Mouse (Mus musculus): ENCODE data around the gene Zc2hc1b.
A peak's percentile ranks its signal among the peaks of the same experiment; 100 is the strongest.
"Not testable (repeated sequence)": the region's sequence is repeated elsewhere in the genome, so short reads cannot be mapped to it uniquely, and the experiment has no call there.

Zc2hc1b gene

DNA sequence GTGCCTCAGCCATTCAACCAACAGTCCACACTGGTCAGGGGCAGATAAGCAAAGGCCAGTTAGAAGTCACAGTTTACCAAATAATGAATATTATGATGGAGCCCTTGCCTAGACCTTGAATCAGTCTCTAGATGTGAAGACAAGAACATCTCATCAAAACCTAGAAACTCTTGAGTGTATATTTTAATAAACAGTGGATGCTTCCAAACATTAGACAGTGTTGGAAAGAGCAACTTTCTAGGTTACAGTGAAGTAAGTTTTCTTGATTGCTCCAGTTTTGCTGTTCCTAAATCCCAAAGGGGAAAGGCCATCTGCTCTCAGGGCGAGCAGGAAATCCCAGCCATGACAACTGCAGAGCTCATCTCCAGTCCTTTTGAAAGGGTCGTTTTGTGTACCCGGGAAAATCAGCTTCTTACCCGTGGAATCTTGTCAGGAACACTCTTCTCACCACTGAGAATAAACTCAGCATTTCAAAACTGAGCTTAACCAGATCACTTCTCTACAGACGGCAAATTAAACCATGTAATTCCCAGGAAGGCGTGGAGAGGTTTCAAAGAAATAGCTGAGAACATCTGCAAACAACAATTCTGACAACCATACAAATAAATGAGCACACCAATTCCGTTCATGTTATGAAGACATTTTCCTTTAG, at the start of gene Zc2hc1b:
Gene Zc2hc1b, minus strand, starts transcription at position 51 of the 652 bp plus-strand sequence.
- no peak for DNase-seq (ENCODE audit: extremely low read depth, insufficient read length, low spot score)

DNA sequence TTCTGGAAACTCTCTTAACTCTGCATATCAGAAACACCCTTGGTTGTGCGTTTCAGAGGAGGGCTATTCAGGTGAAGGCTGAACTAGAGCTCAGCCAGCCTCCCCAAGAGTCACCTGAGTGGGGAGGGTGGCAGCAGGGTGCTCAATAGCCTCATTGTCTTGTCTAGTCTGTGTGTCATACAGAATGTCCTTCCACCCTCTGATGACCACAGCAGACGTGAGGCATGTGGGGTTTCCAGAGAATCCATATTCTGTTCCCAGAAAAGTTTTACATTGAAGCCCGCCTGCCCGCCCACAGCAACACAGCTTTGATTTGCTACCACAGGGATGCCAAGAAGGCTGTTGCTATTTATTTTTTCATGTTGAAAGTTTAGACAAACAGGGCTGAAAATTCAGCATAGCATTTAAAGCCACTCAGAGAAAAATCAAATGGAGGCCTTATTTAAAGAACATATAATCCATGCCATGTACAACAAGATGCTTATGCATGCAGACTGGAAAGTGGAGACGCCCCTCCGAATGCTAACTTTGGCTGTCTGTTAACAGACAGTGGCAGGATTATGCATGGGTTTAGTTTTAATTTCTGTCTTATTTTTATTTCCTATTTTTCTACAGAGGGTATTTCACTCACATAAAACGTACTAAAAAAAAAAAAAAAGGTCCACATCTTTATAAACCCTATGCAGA, 47.7 kb upstream of the Zc2hc1b start:
- DNase-seq (ENCODE audit: extremely low read depth, insufficient read length, low spot score), result no peak

DNA sequence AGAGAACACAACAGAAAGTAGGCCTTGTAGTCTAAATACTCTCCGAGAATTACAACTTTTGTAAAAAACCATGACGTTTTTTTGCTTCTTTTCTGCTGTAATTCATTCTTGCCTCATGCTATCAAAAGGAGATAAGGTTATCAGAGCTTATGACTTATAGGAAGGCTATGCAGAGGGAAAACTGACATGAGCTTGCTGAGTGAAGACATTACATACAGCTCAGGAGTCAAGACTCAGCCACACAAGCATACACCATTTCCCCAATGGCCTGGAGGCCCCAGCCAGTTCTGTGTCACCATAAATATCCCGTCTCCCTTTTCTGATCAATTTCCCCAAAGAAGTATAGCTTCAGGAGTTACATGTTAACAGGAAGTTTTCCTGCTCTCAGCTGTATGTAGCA, 44.3 kb upstream of the Zc2hc1b start:
- DNase-seq (ENCODE audit: extremely low read depth, insufficient read length, low spot score), result no peak

DNA sequence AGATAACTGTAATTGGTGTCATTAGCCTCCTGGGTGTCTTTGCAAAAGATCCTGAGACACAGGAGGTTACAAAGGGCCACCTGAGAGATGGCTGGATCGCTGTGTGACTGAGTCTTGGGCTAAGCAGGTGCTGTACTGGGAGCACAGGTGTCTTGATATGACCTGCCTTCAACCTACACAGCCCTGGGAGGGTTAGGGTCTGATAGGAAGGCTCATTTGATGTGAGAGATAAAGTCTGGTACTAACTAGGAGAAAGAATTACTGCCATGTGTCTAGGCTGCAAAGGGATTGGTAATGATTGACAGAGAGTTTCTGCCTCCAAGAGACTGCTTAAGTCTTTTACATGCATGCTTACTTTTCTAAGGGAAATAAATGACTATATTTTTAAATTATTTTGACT, 42.2 kb upstream of the Zc2hc1b start:
- no peak for DNase-seq (ENCODE audit: extremely low read depth, insufficient read length, low spot score)

DNA sequence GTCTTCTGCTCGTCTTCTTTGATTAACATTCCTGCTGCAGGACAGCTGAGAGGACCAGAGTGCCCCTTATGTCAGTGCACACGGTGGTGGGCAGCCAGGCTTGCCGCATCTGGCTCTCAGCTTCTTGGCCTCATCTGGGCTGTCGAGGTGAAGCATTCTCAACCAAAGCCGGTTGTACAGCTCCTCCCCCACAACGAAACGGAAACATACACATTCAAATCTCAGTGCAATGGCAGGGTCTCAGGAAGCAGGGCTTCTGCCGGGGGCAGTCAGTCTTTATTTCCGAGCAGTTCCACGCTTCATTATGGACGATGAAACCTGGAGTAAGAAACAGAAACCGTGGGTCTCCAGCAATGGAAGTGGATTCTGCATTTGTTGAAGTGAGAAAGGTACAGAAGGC, 36.1 kb upstream of the Zc2hc1b start:
- no peak for DNase-seq (ENCODE audit: extremely low read depth, insufficient read length, low spot score)

DNA sequence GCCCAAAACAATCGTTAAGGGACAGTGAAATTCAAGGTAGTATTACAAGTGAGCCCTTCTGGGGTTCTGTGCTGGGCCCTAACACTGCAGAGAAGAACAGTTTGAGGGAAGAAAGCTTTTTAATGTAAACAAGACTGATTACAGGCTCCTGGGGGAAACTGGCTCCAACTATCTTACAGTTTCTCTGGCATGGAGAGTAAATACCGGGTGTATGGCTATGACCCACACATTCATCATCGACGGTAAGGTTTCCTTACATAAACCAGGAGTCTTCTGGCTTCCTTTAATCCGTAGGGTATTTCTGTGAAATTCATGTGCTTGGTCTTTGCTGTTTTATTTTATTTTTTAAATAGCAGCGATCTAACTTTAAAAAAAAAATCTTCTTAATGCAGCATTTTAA, 35.0 kb upstream of the Zc2hc1b start:
- DNase-seq (ENCODE audit: extremely low read depth, insufficient read length, low spot score), result no peak

DNA sequence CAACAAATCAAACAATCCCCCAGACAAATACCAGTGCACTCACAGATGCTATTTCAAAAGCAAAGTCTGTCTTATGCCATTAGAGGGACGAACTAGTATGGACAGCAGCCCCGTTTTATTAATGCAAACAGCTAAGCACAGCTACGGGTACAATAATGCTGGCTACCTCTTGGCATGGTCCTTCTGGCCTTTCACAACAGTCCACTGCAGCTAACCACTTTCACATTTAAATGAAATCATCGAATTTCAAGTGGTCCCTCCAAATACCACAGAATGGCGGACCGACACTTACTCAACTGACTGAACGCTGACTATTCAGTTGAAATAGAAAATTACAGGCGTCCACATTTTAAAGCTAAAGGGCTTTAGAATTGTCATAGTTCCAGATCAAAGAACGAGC, 34.5 kb upstream of the Zc2hc1b start:
- DNase-seq (ENCODE audit: extremely low read depth, insufficient read length, low spot score), result no peak

DNA sequence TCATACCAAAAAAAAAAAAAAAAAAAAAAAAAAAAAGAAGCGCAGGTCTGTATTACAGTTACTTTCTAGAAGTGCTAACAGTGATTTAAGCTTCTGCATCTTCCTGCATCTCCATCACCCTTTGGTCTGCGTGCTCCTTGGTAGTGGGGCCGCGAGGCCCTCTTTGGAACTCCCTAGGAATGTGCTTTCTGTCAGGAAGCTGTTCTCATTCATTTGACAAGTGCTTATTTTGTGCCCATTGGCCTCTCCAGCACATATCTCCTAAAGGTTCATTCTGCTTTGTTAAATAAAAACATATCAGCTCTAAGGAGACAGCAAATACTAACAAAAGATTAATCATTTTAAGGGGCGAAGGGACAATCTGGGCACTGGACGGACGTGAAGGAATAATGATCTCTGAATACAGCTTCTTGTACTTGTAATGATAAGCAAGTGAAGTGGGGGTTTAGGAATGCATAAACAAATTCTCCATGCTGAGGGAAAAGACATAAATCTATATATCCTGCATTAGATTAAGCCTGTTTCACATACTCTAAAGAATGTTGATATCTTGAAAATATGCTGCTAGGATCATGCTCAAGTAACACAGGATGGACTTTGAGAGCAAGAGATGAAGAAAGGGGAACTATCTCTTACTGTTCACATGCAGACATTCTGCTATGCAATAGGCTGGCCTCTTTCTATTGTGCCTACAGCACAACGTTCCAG, 32.3 kb upstream of the Zc2hc1b start:
- no peak for DNase-seq (ENCODE audit: extremely low read depth, insufficient read length, low spot score)

DNA sequence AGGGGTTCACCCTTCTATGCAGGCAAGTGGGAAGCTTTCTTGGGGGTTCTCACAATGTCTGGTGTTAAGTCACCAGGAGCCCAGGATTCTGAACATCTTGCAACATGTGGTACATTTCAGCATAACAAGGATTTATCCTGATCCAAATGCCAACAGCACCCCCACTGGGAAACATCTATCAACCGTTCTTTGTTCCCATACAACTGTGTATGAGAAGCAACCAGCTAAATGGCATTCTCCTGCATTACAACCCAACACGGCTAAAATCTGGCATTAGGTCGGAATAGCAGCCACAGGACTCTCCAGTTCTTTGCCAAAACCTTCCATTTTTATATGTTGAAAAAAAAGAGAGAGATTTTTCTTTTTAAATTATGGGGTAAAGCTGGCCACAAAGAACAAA, 31.7 kb upstream of the Zc2hc1b start:
- no peak for DNase-seq (ENCODE audit: extremely low read depth, insufficient read length, low spot score)

DNA sequence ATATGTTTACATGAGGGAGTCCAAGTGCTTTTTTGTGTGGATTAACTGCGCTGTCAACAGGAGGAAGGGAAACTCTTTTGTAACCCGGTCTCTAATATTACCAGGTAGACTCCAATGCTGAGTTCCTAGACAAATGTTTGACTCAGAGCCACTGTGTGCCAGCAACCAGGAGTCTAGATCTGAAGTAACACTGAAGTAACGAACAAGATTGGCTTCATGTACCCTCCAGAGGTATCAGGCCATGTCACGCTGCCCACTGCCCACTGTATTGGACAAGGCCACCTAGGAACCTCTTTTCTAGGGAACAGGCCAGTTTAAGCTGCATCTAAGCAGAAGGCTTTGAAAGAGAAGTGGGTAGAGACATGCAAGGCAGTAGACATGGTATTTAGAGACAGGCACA, 31.2 kb upstream of the Zc2hc1b start:
- no peak for DNase-seq (ENCODE audit: extremely low read depth, insufficient read length, low spot score)

DNA sequence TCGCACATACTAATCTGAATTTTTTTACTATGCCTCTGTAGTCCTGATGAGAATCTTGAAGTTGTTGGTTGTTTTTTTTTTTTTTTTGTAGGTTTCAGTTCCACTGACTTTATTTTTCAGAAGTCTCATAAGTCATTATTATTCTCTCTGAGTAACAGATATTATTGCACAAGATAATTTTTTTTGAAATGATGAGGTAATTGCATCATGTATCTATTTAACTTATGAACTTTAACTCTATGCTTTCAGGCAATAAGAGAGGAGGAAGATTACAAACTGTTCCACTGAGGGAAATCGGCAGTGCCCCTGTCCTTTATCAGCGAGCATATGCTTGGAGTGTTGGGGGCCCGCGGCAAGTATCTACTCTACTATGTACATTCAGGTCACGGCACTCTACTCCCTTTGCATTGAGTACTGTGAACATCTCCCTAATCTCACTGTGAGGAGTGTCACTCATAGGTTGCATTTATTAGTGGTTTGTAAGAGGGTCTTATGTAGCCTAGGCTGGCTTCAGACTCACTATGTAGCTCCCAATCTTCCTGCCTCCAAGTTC, 24.0 kb upstream of the Zc2hc1b start:
- DNase-seq (ENCODE audit: extremely low read depth, insufficient read length, low spot score), result no peak

DNA sequence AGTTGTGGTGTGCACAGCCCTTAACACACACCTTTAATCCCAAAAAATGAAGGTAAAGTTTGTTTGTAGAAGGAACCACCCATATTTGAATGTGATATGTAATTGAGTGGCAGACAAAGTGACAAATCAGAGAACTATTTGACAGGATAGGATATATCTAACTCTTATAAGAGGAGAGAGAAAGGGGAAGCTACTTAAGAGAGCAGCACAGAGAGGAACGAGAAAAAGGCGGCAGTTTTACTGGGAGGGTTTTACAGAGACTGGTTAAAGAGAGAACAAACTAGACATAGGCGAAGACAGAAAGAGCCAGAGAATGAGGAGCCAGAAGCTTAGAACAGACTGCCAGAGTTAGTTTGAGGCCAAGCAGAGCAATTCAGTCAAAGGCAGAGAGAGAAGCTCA, 23.0 kb upstream of the Zc2hc1b start:
- no peak for DNase-seq (ENCODE audit: extremely low read depth, insufficient read length, low spot score)

DNA sequence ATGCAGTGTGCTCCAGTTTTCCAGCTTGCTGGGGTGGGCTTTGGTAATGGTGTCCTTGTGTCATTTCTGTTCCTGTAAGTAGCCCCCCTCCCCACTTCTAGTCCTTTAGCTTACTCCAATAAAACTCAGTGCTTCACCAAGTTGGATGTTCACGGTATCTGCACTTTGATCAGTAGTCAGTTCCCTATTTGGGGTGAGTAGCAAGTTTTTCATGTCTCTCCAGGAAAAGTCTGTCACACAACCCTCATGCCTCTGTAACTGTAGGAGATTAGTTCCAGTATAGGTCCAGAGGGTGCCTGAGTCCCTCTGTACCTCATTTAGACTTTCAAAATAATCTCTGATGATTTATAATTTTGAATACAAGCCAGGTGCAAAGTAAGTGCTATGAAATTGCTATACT, 21.4 kb upstream of the Zc2hc1b start:
- DNase-seq (ENCODE audit: extremely low read depth, insufficient read length, low spot score), result no peak

DNA sequence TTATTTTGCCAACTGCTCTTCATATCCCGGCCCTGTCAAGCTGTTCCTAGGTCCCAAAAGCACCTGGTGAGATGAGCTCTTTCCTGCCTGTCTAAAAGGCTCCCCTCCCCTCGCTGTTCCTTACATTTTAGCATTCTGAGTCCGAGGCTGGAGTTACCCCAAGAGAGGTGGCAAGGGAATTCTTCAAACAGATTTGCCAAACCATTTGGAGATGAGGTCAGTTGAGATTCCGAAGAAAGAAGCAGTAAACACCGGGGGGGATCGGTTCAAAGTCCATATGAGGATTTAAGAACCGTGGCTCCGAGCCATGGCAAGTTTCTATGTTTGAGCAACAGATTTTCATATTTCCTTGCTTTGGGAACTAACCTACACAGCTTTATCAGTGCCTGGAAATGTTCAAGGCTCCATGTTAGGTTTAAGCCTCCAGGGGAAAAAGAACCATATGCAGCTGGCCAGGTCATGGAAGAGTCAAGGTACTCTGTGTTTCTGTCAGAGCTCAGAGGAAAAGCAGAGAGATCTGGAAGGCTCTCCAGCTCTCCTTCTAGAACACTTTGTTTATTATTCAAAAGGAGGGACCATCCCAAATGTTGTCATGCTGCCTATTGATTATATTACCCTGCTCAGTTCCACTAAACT, 19.2 kb upstream of the Zc2hc1b start:
- DNase-seq (ENCODE audit: extremely low read depth, insufficient read length, low spot score), result no peak

DNA sequence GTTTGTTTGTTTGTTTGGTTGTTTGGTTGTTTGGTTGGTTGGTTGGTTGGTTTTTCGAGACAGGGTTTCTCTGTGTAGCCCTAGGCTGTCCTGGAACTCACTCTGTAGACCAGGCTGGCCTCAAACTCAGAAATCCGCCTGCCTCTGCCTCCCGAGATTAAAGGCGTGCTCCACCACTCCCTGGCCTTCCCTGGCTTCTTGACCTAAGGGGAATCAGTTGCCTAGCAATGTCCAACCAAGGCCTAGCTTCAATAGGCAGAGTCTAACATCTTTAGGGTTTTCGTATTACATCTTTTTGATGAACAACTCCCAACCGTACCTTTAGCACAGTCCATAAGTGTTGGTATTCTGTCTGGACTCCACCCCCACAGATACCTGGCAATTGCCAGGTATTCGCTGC, 15.7 kb upstream of the Zc2hc1b start:
- not testable (repeated sequence) for DNase-seq (ENCODE audit: extremely low read depth, insufficient read length, low spot score)

DNA sequence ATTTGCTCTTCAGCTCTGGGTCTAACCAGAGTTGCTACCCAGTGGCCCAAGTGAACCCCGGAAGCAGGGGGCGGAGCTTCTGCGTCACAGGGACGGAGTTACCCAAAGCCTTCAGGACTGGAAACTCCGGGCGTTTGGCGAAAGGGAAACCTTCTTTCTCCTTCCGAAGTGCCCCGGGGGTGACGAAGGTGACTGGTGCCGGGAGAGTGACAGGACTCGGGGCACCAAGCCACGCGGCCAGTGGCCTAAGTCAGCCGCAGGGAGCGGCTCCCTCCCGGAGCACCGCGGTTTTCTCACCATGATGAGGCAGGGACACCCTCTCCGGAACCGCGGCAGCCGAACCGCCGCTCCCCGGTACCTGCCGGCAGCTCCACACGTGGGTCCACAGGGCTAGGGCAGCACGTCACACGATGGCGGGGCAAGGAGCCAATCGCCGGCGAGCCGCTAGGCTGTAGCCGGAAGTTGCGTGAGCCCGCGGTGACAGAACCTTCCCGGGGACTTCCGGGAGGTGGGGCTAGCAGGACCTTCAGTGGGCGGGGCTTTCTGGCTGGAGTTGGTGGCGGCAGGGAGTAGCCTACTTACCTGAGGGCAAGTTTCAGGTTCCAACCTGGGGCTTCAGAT, 15.0 kb upstream of the Zc2hc1b start, which contains the start of gene Ltv1:
Gene Ltv1, minus strand, starts transcription at position 438 of the 621 bp plus-strand sequence.
- DNase-seq (ENCODE audit: extremely low read depth, insufficient read length, low spot score), result peak; percentile 93

DNA sequence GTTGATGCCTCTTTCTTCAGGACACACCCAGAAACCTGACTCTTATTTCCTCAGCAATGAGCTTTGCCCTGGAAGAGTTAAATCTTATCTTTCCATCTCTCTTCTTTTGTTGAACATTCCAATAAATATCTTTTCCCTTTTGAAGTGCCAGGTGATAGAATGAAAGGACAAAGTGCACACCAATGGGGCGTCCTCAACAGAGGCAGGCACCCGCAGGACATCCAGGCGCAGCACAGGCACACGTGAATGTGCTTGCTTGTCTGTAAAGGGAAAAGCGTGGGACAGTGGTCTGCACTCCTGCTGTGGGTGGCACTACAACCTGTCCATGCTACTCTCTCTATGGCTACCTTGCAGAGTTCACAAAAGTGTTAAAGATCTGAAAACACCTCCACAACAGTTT, 12.1 kb upstream of the Zc2hc1b start:
- DNase-seq (ENCODE audit: extremely low read depth, insufficient read length, low spot score), result no peak

DNA sequence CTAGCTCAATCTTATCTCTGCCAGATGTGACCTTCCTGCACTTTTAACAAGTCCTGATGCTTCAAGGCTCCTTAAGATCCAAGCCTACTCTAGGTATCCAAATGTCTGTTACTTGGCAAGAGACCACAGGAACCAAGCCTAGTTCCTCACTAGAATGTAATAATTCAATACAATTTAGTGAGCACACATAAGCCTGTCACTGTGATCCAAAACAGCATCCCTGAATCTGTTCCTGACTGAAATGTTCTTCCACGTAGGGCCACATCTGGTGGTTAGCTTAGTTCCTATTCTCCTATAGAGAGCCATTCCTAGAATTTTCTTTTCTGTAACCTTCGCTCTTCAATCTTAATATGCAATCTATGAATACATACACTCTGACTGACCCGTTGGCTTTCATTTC, 8.9 kb upstream of the Zc2hc1b start:
- DNase-seq (ENCODE audit: extremely low read depth, insufficient read length, low spot score), result no peak

DNA sequence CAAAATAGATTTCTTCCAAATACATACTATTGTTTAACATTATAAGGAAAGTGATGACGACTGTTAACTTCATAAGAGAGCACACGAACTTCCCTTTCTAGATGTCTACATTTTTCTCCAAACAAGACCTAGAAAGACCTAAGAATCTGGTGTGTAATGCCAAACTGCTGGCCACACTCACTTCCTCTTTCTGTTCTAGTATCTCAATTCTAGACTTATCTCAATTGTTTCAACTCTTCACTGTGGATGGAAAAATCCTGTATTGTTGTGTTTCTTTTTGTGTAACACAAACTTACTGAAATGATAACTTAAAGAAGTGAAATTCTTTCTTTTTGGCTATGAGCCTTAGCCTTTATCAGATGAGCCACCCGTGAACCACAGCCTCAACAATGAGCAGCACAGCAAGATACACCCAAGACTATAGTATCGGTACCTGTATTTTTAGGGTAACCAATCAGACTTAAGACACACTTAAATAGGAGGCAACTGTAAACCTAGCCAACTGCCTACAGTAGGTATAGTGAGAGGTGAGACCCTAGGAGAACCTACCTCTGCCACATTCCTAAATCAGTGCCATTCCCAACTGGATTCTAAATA, 6.4 kb upstream of the Zc2hc1b start:
- no peak for DNase-seq (ENCODE audit: extremely low read depth, insufficient read length, low spot score)

DNA sequence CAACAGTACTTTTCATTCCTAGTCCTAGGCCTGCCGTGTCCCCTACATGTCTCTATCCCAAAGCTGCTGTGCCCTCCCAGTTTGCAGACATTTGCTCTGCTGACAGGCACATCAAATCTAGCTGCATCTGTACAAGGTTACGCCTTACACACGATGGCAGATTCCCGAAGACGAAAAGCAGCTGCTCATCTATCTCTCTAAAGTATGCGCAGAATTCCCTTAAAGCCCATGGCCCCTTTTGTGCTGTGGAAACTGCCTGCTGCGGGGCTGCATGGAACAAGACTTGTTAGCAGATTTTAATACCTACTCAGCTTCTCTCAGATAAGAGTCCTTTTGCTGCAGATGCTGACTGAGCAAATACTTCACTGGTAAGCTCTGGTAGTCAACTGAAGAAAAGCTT, 2.4 kb upstream of the Zc2hc1b start:
- no peak for DNase-seq (ENCODE audit: extremely low read depth, insufficient read length, low spot score)
